Mouse (Mus musculus): ENCODE results near the gene Adipor2.

DNA sequence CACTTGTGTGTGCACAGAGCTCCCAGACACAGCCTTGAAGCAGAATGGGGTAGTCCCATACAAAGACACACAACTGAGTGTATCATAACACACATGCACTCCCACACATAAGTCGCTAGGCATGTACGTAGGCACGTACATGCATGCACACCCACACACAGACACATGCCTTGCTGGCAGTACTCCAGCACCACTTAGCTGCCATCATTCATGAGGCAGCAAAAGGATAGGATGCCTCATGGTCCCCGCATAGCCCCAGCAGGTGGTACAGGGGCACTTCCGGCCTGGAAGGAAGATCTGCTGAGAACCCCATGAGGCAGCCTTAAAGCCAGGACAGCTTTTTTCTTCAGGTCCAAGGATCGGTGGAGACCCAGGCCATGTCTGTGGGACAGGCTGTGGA is 91.5 kb downstream of the Adipor2 start:
- TF ChIP-seq CTCF (IDR thresholded peaks at IDR 0.05; ENCODE audit: low read depth, low read length) (no peak), POLR2A (IDR thresholded peaks at IDR 0.05; ENCODE audit: extremely low read depth, insufficient read depth, low read length) (no peak)
